Mouse (Mus musculus): Measurements from ENCODE around the gene Slc12a3. TPM values are rescaled to one million over a fixed set of nuclear protein-coding genes. Genes with fewer than 3 reads are reported as not detected.

The Slc12a3 gene
- polyA plus RNA-seq, 1 experiment from 2014 or later, result 0.06 TPM

DNA sequence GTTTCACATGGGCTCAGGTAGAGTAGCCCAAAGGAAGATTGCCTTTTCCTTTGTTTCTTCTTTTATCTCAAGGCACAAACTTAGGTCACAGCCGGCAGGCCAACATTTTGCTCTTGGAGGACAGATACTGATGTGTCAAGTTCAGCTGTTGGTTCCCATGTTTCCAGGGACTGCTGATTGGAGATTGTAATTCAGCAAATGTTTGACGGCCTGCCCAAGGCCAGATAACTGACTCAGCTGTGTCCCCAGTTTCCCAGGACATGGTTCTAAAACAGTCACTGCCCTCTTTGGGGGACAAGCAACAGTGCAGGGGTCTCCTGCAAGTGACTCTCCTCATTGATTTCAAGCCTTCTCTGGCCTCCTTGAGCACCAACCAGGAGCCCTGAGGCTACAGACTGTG is 9.0 kb upstream of the Slc12a3 start:
- Histone ChIP-seq H3K4me2 (replicated peaks; ENCODE audit: low read depth, low read length) (no peak overlapping the region), H3K36me3 (ENCODE audit: control insufficient read depth, insufficient read depth, low read length) (no peaks in the 10 kb centered on the region), H3K9ac (ENCODE audit: low read depth, low read length) (no peak overlapping the region), H3K4me1 (replicated peaks; ENCODE audit: control insufficient read depth, insufficient read depth, low read length) (no peaks in the 10 kb centered on the region), H3K27me3 (ENCODE audit: control insufficient read depth, insufficient read depth, low read length) (no peaks in the 10 kb centered on the region), H3K9me3 (ENCODE audit: control insufficient read depth, low read length) (no peaks in the 10 kb centered on the region), H3K4me3 (ENCODE audit: low read depth, low read length) (no peak overlapping the region), H3K27ac (ENCODE audit: low read depth, low read length) (no peak overlapping the region)
- ATAC-seq (ENCODE audit: low FRiP score) (no peak), DNase-seq (ENCODE audit: low spot score) (no peak)
- 83% methylated on average over 2 of the region's 2 CpGs for WGBS

DNA sequence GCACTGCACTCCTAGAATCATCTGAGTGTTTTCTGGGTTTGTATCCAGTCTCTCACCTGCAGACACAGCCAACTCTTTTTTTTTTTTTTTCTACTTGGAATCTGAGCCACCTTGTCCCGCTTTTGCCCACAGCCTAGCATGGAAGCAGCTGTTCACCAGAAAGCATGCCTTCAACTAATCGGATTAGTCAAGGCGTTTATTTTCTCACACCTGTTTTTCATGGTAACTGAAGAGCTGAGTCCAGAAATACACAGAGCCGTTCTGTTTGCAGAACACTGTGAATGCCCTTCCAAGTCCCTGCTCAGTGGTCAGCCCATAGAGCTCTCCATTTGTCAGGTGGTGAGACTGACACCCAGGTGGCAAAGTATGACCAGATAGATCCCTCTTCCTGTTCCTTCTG is 6.9 kb upstream of the Slc12a3 start:
- no peaks in the 10 kb centered on the region for H3K36me3 ChIP-seq (ENCODE audit: control insufficient read depth, insufficient read depth, low read length)
- ATAC-seq (ENCODE audit: low FRiP score), result no peak
- no peak overlapping the region for H3K4me3 ChIP-seq (ENCODE audit: low read depth, low read length)
- H3K4me2 ChIP-seq (replicated peaks; ENCODE audit: low read depth, low read length), result no peak overlapping the region
- WGBS, result 71% methylated on average over 4 of the region's 4 CpGs
- DNase-seq (ENCODE audit: low spot score), result no peak
- H3K27me3 ChIP-seq (ENCODE audit: control insufficient read depth, insufficient read depth, low read length), result no peaks in the 10 kb centered on the region
- H3K27ac ChIP-seq (ENCODE audit: low read depth, low read length), result no peak overlapping the region
- H3K9me3 ChIP-seq (ENCODE audit: control insufficient read depth, low read length), result no peaks in the 10 kb centered on the region
- no peak overlapping the region for H3K9ac ChIP-seq (ENCODE audit: low read depth, low read length)
- no peaks in the 10 kb centered on the region for H3K4me1 ChIP-seq (replicated peaks; ENCODE audit: control insufficient read depth, insufficient read depth, low read length)

- Histone ChIP-seq H3K27me3 (ENCODE audit: control insufficient read depth, insufficient read depth, low read length) (no peaks in the 10 kb centered on the region), H3K9me3 (ENCODE audit: control insufficient read depth, low read length) (no peaks in the 10 kb centered on the region), H3K4me3 (ENCODE audit: low read depth, low read length) (no peak overlapping the region), H3K4me2 (replicated peaks; ENCODE audit: low read depth, low read length) (no peak overlapping the region), H3K9ac (ENCODE audit: low read depth, low read length) (no peak overlapping the region), H3K36me3 (ENCODE audit: control insufficient read depth, insufficient read depth, low read length) (no peaks in the 10 kb centered on the region), H3K27ac (ENCODE audit: low read depth, low read length) (no peak overlapping the region), H3K4me1 (replicated peaks; ENCODE audit: control insufficient read depth, insufficient read depth, low read length) (no peaks in the 10 kb centered on the region)
- no peak for DNase-seq (ENCODE audit: low spot score)
- ATAC-seq (ENCODE audit: low FRiP score), result no peak
- 86% methylated on average over 6 of the region's 6 CpGs for WGBS
Measured at GRCm38 (mm10) chr8:94323041-94323440, 6.0 kb upstream of the Slc12a3 start.

DNA sequence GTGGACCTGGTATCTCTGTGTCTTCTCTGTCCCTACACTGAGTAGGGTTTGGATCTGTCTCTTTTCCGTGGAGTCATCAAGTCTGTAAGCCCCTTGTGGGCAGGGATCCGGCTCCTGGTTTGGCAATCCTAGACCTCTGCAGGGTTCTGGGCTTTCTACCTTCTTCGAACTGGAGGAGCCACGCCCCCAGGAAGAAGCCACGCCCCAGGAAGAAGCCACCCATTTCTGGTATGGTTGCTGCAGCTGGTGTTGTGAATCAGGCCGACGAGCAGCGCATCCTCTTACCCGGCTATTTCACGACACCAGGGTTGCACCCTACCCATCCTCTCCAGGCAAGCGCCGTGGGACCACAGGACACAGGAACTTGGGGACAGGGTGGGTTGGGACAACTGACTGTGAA is 4.9 kb upstream of the Slc12a3 start:
- 58% methylated on average over 12 of the region's 12 CpGs for WGBS
- Histone ChIP-seq H3K9ac (ENCODE audit: low read depth, low read length) (no peak overlapping the region), H3K27me3 (ENCODE audit: control insufficient read depth, insufficient read depth, low read length) (no peaks in the 10 kb centered on the region), H3K4me3 (ENCODE audit: low read depth, low read length) (no peak overlapping the region), H3K4me1 (replicated peaks; ENCODE audit: control insufficient read depth, insufficient read depth, low read length) (no peaks in the 10 kb centered on the region), H3K4me2 (replicated peaks; ENCODE audit: low read depth, low read length) (no peak overlapping the region), H3K36me3 (ENCODE audit: control insufficient read depth, insufficient read depth, low read length) (no peaks in the 10 kb centered on the region), H3K27ac (ENCODE audit: low read depth, low read length) (no peak overlapping the region), H3K9me3 (ENCODE audit: control insufficient read depth, low read length) (no peaks in the 10 kb centered on the region)
- ATAC-seq (ENCODE audit: low FRiP score) (no peak), DNase-seq (ENCODE audit: low spot score) (no peak)

- Histone ChIP-seq H3K36me3 (ENCODE audit: control insufficient read depth, insufficient read depth, low read length) (no peaks in the 10 kb centered on the region), H3K9me3 (ENCODE audit: control insufficient read depth, low read length) (no peaks in the 10 kb centered on the region), H3K4me2 (replicated peaks; ENCODE audit: low read depth, low read length) (no peak overlapping the region), H3K9ac (ENCODE audit: low read depth, low read length) (no peak overlapping the region), H3K27me3 (ENCODE audit: control insufficient read depth, insufficient read depth, low read length) (no peaks in the 10 kb centered on the region), H3K4me3 (ENCODE audit: low read depth, low read length) (no peak overlapping the region), H3K27ac (ENCODE audit: low read depth, low read length) (no peak overlapping the region), H3K4me1 (replicated peaks; ENCODE audit: control insufficient read depth, insufficient read depth, low read length) (no peaks in the 10 kb centered on the region)
- no peak for DNase-seq (ENCODE audit: low spot score)
- no peak for ATAC-seq (ENCODE audit: low FRiP score)
- WGBS, result 85% methylated on average over 4 of the region's 4 CpGs
Measured at GRCm38 (mm10) chr8:94326016-94326415, 3.0 kb upstream of the Slc12a3 start.

DNA sequence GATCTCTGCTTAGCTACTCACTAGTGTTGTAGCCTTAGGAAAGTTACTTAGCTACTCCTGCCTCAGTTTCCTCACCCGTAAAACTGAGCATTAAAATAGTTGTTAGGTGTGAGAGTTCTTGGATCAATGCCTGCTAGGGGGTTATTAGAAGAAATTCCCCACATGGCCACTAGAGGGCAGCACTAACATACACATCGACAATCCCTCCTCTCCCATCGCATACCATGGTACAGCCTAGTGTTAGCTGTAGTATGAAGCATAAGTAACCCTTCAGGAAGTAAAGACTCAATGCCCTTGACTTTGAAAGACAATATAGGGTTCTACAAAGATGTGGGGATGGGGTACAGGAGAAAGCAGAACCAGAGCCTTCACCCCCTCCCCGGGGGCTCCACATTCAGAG is 1.7 kb downstream of the Slc12a3 start:
- Histone ChIP-seq H3K27ac (ENCODE audit: low read depth, low read length) (no peak overlapping the region), H3K27me3 (ENCODE audit: control insufficient read depth, insufficient read depth, low read length) (no peaks in the 10 kb centered on the region), H3K4me2 (replicated peaks; ENCODE audit: low read depth, low read length) (no peak overlapping the region), H3K9ac (ENCODE audit: low read depth, low read length) (no peak overlapping the region), H3K9me3 (ENCODE audit: control insufficient read depth, low read length) (no peaks in the 10 kb centered on the region), H3K36me3 (ENCODE audit: control insufficient read depth, insufficient read depth, low read length) (no peaks in the 10 kb centered on the region), H3K4me3 (ENCODE audit: low read depth, low read length) (no peak overlapping the region), H3K4me1 (replicated peaks; ENCODE audit: control insufficient read depth, insufficient read depth, low read length) (no peaks in the 10 kb centered on the region)
- 34% methylated on average over 4 of the region's 4 CpGs for WGBS
- peak; percentile 84 for DNase-seq (ENCODE audit: low spot score)
- ATAC-seq (ENCODE audit: low FRiP score), result peak; percentile 47; the same call in 1 of the 2 replicates

DNA sequence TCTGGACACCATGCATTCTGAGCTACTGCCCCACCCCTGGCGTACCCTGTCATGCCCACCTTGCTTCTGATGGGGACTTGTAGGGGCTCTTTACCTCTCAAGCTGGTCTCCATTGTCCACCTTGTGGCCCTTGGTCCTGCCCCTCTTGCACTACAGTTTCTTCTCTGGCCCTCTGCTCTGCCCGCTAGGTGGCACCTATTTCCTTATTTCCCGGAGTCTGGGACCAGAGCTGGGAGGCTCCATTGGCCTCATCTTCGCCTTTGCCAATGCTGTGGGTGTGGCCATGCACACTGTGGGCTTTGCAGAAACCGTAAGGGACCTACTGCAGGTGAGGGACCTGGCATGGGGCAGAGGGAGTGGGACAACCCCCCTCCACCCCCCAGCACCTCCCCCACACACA is 4.3 kb downstream of the Slc12a3 start:
- no peak for DNase-seq (ENCODE audit: low spot score)
- no peaks in the 10 kb centered on the region for H3K36me3 ChIP-seq (ENCODE audit: control insufficient read depth, insufficient read depth, low read length)
- 55% methylated on average over 5 of the region's 5 CpGs for WGBS

GRCm38 (mm10) chr8:94337559-94337958 is 8.6 kb downstream of the Slc12a3 start:
- no peaks in the 10 kb centered on the region for H3K9me3 ChIP-seq (ENCODE audit: control insufficient read depth, low read length)
- ATAC-seq (ENCODE audit: low FRiP score) (no peak), DNase-seq (ENCODE audit: low spot score) (no peak)
- no peaks in the 10 kb centered on the region for H3K27me3 ChIP-seq (ENCODE audit: control insufficient read depth, insufficient read depth, low read length)
- no peak overlapping the region for H3K4me3 ChIP-seq (ENCODE audit: low read depth, low read length)
- 90% methylated on average over 8 of the region's 8 CpGs for WGBS
- no peaks in the 10 kb centered on the region for H3K36me3 ChIP-seq (ENCODE audit: control insufficient read depth, insufficient read depth, low read length)
- no peak overlapping the region for H3K9ac ChIP-seq (ENCODE audit: low read depth, low read length)
- no peaks in the 10 kb centered on the region for H3K4me1 ChIP-seq (replicated peaks; ENCODE audit: control insufficient read depth, insufficient read depth, low read length)
- no peak overlapping the region for H3K4me2 ChIP-seq (replicated peaks; ENCODE audit: low read depth, low read length)
- no peak overlapping the region for H3K27ac ChIP-seq (ENCODE audit: low read depth, low read length)

More for the DNA sequence above, 4.3 kb downstream of the Slc12a3 start:
- Histone ChIP-seq H3K4me3 (ENCODE audit: low read depth, low read length) (no peak overlapping the region), H3K27me3 (ENCODE audit: control insufficient read depth, insufficient read depth, low read length) (no peaks in the 10 kb centered on the region), H3K27ac (ENCODE audit: low read depth, low read length) (no peak overlapping the region), H3K4me1 (replicated peaks; ENCODE audit: control insufficient read depth, insufficient read depth, low read length) (no peaks in the 10 kb centered on the region), H3K9ac (ENCODE audit: low read depth, low read length) (no peak overlapping the region), H3K4me2 (replicated peaks; ENCODE audit: low read depth, low read length) (no peak overlapping the region), H3K9me3 (ENCODE audit: control insufficient read depth, low read length) (no peaks in the 10 kb centered on the region)
- ATAC-seq (ENCODE audit: low FRiP score), result no peak

- H3K4me1 ChIP-seq (replicated peaks; ENCODE audit: control insufficient read depth, insufficient read depth, low read length), result no peaks in the 10 kb centered on the region
- H3K4me3 ChIP-seq (ENCODE audit: low read depth, low read length), result no peak overlapping the region
- H3K9me3 ChIP-seq (ENCODE audit: control insufficient read depth, low read length), result no peaks in the 10 kb centered on the region
- ATAC-seq (ENCODE audit: low FRiP score) (no peak), DNase-seq (ENCODE audit: low spot score) (no peak)
- H3K27me3 ChIP-seq (ENCODE audit: control insufficient read depth, insufficient read depth, low read length), result no peaks in the 10 kb centered on the region
- no peaks in the 10 kb centered on the region for H3K36me3 ChIP-seq (ENCODE audit: control insufficient read depth, insufficient read depth, low read length)
- no peak overlapping the region for H3K9ac ChIP-seq (ENCODE audit: low read depth, low read length)
- WGBS, result 90% methylated on average over 7 of the region's 7 CpGs
- no peak overlapping the region for H3K4me2 ChIP-seq (replicated peaks; ENCODE audit: low read depth, low read length)
- no peak overlapping the region for H3K27ac ChIP-seq (ENCODE audit: low read depth, low read length)
Measured at GRCm38 (mm10) chr8:94340796-94341195, 11.8 kb downstream of the Slc12a3 start.

Measured in hindbrain, embryonic 11.5 days (tissue).